Mouse (Mus musculus) kidney, adult 2 months (tissue): ENCODE results near the gene Gm45140. TPM values are rescaled to one million over a fixed set of nuclear protein-coding genes. Genes with fewer than 3 reads are reported as not detected.
A peak's percentile ranks its signal among the peaks of the same experiment; 100 is the strongest.
"Not testable (repeated sequence)": the region's sequence is repeated elsewhere in the genome, so short reads cannot be mapped to it uniquely, and the experiment has no call there.

ENCODE experiments used
- DNase-seq: peaks from one replicate; pipeline ENCODE4 v3.0.0; 2021
- H3K27ac ChIP-seq: fragments of 200-500 bp; 2 replicates; pipeline ENCODE4 v1.5.1; 2012; ENCODE audit warnings: low read depth, low read length, control low read depth, inconsistent platforms; ENCODE audit not compliant: insufficient read depth
- H3K27me3 ChIP-seq: fragments of 200-500 bp; replicated peaks from 2 replicates; pipeline ENCODE4 v1.6.1; 2012; ENCODE audit warnings: mild to moderate bottlenecking, moderate library complexity, low read length, inconsistent platforms; ENCODE audit not compliant: control insufficient read depth, insufficient read depth
- H3K36me3 ChIP-seq: fragments of 200-500 bp; 2 replicates; pipeline ENCODE4 v1.6.1; 2012; ENCODE audit warnings: mild to moderate bottlenecking, moderate library complexity, low read length, inconsistent platforms; ENCODE audit not compliant: control insufficient read depth, insufficient read depth
- H3K4me1 ChIP-seq: fragments of 200-500 bp; 2 replicates; pipeline ENCODE4 v1.6.1; 2011; ENCODE audit warnings: low read length; ENCODE audit not compliant: control insufficient read depth, insufficient read depth
- H3K4me3 ChIP-seq: fragments of 200-500 bp; 2 replicates; pipeline ENCODE4 v1.5.1; 2011; ENCODE audit warnings: mild to moderate bottlenecking, low read depth, low read length, control low read depth; ENCODE audit not compliant: insufficient read depth
- CTCF ChIP-seq: fragments of 200-500 bp; conservative IDR thresholded peaks from 2 replicates; pipeline ENCODE4 v1.5.1; 2011; ENCODE audit warnings: low read depth, mild to moderate bottlenecking, control low read depth, low read length, moderate library complexity, mixed read lengths; ENCODE audit not compliant: insufficient read depth, insufficient read length
- POLR2A ChIP-seq: fragments of 200-500 bp; IDR thresholded peaks from one replicate; pipeline ENCODE4 v1.6.1; 2011; ENCODE audit warnings: low read depth, low read length, control low read depth
- WGBS: fragments of 180-500 bp; shearing (Covaris S2); methylation state at CpG from one replicate; pipeline ENCODE4 v1.1.7; 2018; 5-methylcytosine and 5-hydroxymethylcytosine counted together
- polyA plus RNA-seq: library from polyadenylated mRNA; depleted of rRNA; stranded (reverse); fragments of >200 nt; gene quantifications from 2 replicates; pipeline ENCODE4 v1.2.3, GENCODE M21; 2012

Gm45140 gene
- polyA plus RNA-seq, 1 experiment = 0.77 TPM

DNA sequence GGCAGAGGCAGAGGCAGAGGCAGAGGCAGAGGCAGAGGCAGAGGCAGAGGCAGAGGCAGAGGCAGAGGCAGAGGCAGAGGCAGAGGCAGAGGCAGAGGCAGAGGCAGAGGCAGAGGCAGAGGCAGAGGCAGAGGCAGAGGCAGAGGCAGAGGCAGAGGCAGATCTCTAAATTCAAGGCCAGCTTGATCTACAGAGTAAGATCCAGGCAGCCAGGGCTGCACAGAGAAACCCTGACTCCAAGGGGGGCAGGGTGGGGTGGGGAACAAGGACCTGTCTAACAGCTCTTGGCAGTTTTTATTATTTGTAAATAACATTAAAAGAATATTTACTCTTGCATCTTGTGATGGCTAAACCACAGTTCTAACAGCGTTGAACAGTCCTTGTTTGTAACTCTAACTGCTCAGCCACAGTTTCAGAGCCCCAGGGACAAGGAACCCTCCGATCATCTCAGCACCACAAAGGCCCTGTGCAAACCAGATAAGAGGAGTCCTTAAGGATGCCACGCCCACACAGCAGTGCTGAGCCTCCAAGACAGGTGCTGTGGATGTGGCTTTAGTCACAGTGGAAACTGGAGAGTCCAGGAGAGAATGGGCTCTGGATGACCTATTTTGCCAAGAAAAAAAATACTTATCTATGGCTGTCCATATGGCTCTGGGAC lies 59.9 kb downstream of the Gm45140 start:
- Histone ChIP-seq H3K27ac (no peak overlapping the region), H3K27me3 (no peaks in the 10 kb centered on the region), H3K4me1 (peaks cover 3% of the 10 kb centered on the region; the same call in 1 of the 2 replicates), H3K4me3 (no peak overlapping the region), H3K36me3 (no peaks in the 10 kb centered on the region)
- no peak for DNase-seq
- TF ChIP-seq CTCF (no peak), POLR2A (no peak)
- WGBS = 70% methylated on average over 3 of the region's 3 CpGs

DNA sequence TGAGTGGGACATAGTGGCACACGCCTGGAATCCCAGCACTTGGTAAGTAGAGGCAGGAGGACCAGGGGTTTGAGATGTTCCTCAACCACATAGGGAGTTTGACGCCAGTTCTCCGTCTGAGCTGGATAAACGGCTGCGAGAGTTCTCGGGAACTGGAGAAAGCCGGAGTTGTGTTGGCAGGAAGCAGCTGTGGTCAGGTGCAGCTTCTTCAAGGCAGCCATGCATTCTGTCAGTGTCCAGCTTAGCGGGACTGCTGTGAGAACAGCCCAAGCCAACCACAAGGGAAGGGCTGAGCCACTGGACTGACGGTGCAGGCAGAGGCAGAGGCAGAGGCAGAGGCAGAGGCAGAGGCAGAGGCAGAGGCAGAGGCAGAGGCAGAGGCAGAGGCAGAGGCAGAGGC lies 60.7 kb downstream of the Gm45140 start:
- 67% methylated on average over 9 of the region's 9 CpGs for WGBS
- TF ChIP-seq POLR2A (no peak), CTCF (no peak)

DNA sequence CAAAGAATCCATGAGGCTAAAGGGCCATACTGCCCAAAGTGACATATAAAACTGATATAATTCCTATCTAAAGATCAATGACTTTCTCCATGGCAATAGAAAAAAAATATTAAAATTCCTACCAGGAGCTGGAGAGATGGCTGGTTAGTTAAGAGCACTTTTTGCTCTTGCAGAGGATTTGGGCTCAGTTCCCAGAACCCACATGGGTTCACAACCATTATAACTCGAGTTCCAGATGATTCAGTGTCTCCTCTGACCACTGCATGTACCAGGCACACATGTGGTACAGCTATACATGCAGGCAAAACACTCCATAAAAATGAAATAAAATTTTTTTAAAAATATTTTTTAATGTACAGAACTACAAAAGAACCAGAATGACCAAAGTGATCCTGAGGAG lies 61.1 kb downstream of the Gm45140 start:
- no peak overlapping the region for H3K4me3 ChIP-seq
- WGBS = 27% methylated on average over 1 of the region's 1 CpGs
- no peak for DNase-seq
- H3K4me1 ChIP-seq = peaks cover 3% of the 10 kb centered on the region; the same call in 1 of the 2 replicates
- H3K27ac ChIP-seq = no peak overlapping the region
- TF ChIP-seq POLR2A = no peak
- no peak for TF ChIP-seq CTCF
- H3K27me3 ChIP-seq = no peaks in the 10 kb centered on the region
- no peaks in the 10 kb centered on the region for H3K36me3 ChIP-seq

More for the DNA sequence above, 60.7 kb downstream of the Gm45140 start:
- H3K4me1 ChIP-seq = peaks cover 3% of the 10 kb centered on the region; the same call in 1 of the 2 replicates
- no peak for DNase-seq
- no peaks in the 10 kb centered on the region for H3K36me3 ChIP-seq
- no peaks in the 10 kb centered on the region for H3K27me3 ChIP-seq
- H3K27ac ChIP-seq = no peak overlapping the region
- H3K4me3 ChIP-seq = no peak overlapping the region

DNA sequence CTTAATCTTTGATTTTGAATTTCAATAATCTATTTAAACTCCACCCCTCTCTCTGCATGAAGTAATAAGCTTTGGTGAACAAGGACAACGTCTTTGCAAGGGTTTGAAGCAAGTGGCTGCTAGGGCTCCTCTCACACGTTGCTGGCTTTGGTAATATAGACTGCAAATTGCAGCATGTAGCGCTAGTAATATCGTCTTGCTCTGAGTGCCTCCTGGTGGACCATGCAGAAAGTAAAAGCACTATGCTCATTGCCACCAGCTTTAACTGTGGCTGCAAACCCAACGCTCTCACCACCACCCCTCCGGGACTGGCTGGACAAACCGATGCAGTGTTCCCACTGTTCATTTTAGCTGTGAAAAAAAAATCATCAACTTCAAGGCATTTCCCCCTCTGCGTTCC lies 65.0 kb downstream of the Gm45140 start:
- Histone ChIP-seq H3K27me3 (no peaks in the 10 kb centered on the region), H3K4me1 (no peaks in the 10 kb centered on the region), H3K36me3 (no peaks in the 10 kb centered on the region), H3K27ac (no peak overlapping the region), H3K4me3 (no peak overlapping the region)
- 36% methylated on average over 8 of the region's 8 CpGs for WGBS
- TF ChIP-seq CTCF = peak; percentile 55
- TF ChIP-seq POLR2A = no peak
- peak; percentile 22 for DNase-seq

DNA sequence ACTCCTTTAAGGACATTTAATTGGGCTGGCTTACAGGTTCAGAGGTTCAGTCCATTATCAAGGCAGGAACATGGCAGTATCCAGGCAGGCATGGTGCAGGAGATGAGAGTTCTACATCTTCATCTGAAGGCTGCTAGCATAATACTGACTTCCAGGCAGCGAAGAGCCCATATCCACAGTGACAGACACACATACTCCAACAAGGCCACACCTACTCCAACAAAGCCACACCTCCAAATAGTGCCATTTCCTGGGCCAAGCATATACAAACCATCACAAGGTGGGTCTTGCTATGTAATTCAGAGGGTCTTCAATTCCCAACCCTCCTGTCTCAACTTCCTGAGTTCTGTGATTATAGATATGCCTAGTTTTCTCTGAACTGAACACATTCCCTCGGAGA lies 71.3 kb downstream of the Gm45140 start:
- whole genome bisulfite sequencing = 89% methylated on average over 2 of the region's 2 CpGs
- not testable (repeated sequence) for H3K27me3 ChIP-seq

DNA sequence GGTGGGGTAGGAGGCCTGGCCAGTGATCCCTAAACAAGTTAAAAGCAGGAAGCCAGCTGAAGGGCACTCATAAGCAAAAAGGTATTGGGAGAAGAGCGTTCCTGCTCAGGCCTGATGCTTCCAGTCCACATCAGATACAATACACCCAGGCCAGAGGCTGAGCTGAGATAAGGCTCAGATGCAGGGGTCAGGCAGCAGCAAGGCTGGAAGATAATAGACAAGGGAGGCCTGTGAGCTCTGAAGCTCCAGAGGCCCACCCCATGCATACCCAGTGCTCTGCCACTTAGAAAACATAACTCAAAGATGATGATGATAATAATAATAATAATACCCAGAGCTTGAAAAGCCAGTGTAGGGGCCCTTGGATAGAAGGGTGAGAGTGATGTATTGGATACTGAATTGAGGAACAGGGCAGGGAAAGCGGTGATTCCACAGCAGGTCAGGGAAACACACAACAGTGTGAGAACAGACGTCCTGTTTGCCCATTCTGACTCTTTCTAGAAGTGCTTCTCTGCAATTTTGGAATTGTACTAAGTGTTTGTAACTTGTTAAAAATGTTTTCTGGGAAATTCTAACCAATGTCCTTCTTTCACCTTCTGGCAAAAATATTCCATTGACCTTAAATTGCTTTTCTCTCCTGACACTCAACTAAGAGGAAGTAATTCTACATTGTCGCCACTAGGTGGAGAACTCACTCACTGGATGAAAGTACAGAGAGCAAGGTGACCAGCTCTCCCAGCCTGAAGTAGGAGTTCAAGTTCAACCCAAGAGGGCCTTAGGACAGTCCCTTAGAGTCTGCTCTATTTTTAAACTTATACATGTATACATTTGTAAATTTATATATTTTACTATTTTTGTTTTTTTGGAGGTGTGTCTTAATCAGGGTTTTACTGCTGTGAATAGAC lies 72.0 kb downstream of the Gm45140 start:
- peaks cover 7% of the 10 kb centered on the region for H3K4me1 ChIP-seq
- WGBS = 54% methylated on average over 4 of the region's 4 CpGs
- H3K27me3 ChIP-seq = no peaks in the 10 kb centered on the region
- peak; percentile 74 for DNase-seq
- no peak for TF ChIP-seq POLR2A
- peak; percentile 64 for TF ChIP-seq CTCF
- H3K4me3 ChIP-seq = no peak overlapping the region
- peak overlapping the region; percentile 13; the same call in 1 of the 2 replicates for H3K27ac ChIP-seq
- H3K36me3 ChIP-seq = no peaks in the 10 kb centered on the region

More for the DNA sequence above, 71.3 kb downstream of the Gm45140 start:
- H3K27ac ChIP-seq, DNase-seq, H3K4me1 ChIP-seq, H3K4me3 ChIP-seq, H3K36me3 ChIP-seq: not testable (repeated sequence)

DNA sequence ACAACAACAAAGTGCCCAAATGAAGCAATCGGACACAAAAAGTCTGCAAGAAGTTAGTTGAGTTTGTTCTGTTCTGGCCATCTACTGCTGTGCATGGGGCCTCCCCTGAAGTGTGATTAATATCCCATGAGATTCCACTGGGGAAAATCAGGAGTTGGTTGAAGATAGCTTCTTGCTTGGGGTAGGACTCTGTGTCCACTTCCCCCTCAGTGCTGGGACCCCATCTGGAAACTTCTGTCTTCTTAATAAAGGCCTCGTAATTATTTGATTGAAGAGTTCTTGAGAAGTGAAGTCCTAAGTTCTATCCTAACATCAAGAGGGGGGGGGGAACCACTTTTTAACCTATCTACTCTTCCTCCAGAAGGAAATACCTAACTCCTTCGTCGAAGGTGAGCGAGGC lies 73.4 kb downstream of the Gm45140 start:
- Histone ChIP-seq H3K36me3 (no peaks in the 10 kb centered on the region), H3K4me3 (no peak overlapping the region), H3K27me3 (no peaks in the 10 kb centered on the region), H3K27ac (no peak overlapping the region), H3K4me1 (peaks cover 7% of the 10 kb centered on the region)
- WGBS = 81% methylated on average over 5 of the region's 5 CpGs
- TF ChIP-seq POLR2A = no peak
- no peak for TF ChIP-seq CTCF
- no peak for DNase-seq
